Mouse (Mus musculus) forebrain, embryonic 11.5 days (tissue): ENCODE measurements around the gene Rbm14. TPM values are rescaled to one million over a fixed set of nuclear protein-coding genes. Genes with fewer than 3 reads are reported as not detected.
A peak's percentile ranks its signal among the peaks of the same experiment; 100 is the strongest.

Source experiments
- ATAC-seq: fragments of 200-750 bp; cut with Nextera tagmentation; replicated peaks from 2 replicates; pipeline ENCODE4 v1.8.0; 2017; ENCODE audit warnings: moderate TSS enrichment; ENCODE audit not compliant: low FRiP score
- DNase-seq: peaks from one replicate; pipeline ENCODE4 v3.0.0-alpha.2; 2017; ENCODE audit warnings: low spot score
- H3K27ac ChIP-seq: fragments of 300-500 bp; sonication (generic); 2 replicates; pipeline ENCODE4 v1.5.1; 2014; ENCODE audit warnings: low read depth, low read length
- H3K27me3 ChIP-seq: fragments of 300-500 bp; sonication (generic); 2 replicates; pipeline ENCODE4 v1.6.1; 2014; ENCODE audit warnings: mild to moderate bottlenecking, low read length, mixed read lengths; ENCODE audit not compliant: control insufficient read depth, insufficient read depth
- H3K36me3 ChIP-seq: fragments of 300-500 bp; sonication (generic); 2 replicates; pipeline ENCODE4 v1.6.1; 2014; ENCODE audit warnings: mild to moderate bottlenecking, low read length, moderate library complexity, mixed read lengths; ENCODE audit not compliant: control insufficient read depth, insufficient read depth
- H3K4me1 ChIP-seq: fragments of 300-500 bp; sonication (generic); replicated peaks from 2 replicates; pipeline ENCODE4 v1.6.1; 2014; ENCODE audit warnings: low read length, mixed read lengths; ENCODE audit not compliant: control insufficient read depth, insufficient read depth
- H3K4me2 ChIP-seq: fragments of 300-500 bp; sonication (generic); 2 replicates; pipeline ENCODE4 v1.6.1; 2014; ENCODE audit warnings: low read depth, mild to moderate bottlenecking, low read length, moderate library complexity, mixed read lengths; ENCODE audit not compliant: severe bottlenecking
- H3K4me3 ChIP-seq: fragments of 300-500 bp; sonication (generic); 2 replicates; pipeline ENCODE4 v1.5.1; 2014; ENCODE audit warnings: low read depth, low read length
- H3K9ac ChIP-seq: fragments of 300-500 bp; sonication (generic); 2 replicates; pipeline ENCODE4 v1.6.1; 2014; ENCODE audit warnings: low read length
- H3K9me3 ChIP-seq: fragments of 300-500 bp; sonication (generic); 2 replicates; pipeline ENCODE4 v1.6.1; 2016; ENCODE audit warnings: low read length, mixed read lengths; ENCODE audit not compliant: control insufficient read depth
- whole genome bisulfite sequencing: fragments of 180-500 bp; shearing (Covaris S2); extraction: QIAGEN DNeasy Blood & Tissue Kit; methylation state at CpG from one replicate; pipeline ENCODE4 v1.1.7; 2014; 5-methylcytosine and 5-hydroxymethylcytosine counted together
- polyA plus RNA-seq: library from polyadenylated mRNA; unstranded; fragments of >200 nt; fragmentation: Nextera tagmentation; extraction: Ambion mirVana; gene quantifications from 2 replicates; pipeline ENCODE4 v1.2.1, GENCODE M21; 2014

Rbm14 gene
- polyA plus RNA-seq, 1 experiment from 2014 or later: 139 TPM

- DNase-seq (no peak), ATAC-seq (no peak)
- WGBS: 90% methylated on average over 10 of the region's 10 CpGs
- Histone ChIP-seq H3K27me3 (no peaks in the 10 kb centered on the region), H3K9me3 (no peaks in the 10 kb centered on the region), H3K27ac (no peak overlapping the region), H3K4me1 (no peaks in the 10 kb centered on the region; the same call in 1 of the 2 replicates), H3K4me2 (no peak overlapping the region), H3K36me3 (peaks cover 14% of the 10 kb centered on the region; the same call in 1 of the 2 replicates), H3K9ac (no peak overlapping the region), H3K4me3 (no peak overlapping the region)
Observed at GRCm38 (mm10) chr19:4803283-4803682, 8.2 kb downstream of the Rbm14 start.

GRCm38 (mm10) chr19:4802691-4803091 is 8.7 kb downstream of the Rbm14 start:
- no peak overlapping the region for H3K27ac ChIP-seq
- H3K4me3 ChIP-seq: no peak overlapping the region

DNA sequence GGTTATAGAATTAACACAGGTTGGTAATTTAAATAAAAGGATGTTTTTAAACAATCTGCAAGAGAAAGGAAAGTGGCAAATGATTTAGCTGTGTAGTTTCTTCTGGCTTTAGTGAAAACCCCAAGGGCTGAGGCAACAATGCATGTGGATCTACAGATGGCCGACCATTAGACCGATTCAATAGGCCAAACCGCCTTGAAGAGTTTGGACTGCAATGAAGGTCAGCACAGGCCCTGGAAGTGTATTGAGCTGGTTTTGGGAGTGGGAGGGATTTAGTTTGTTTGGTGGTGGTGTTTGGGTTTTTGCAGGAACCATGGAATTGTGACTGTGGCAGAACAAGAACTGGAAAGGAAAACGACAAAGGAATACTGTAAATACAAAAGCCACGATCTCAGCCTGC is 12.4 kb downstream of the Rbm14 start:
- DNase-seq: no peak
- Histone ChIP-seq H3K4me1 (no peaks in the 10 kb centered on the region), H3K9ac (no peak overlapping the region), H3K27ac (no peak overlapping the region), H3K27me3 (no peaks in the 10 kb centered on the region), H3K36me3 (peaks cover 14% of the 10 kb centered on the region; the same call in 1 of the 2 replicates), H3K4me3 (no peak overlapping the region), H3K9me3 (no peaks in the 10 kb centered on the region), H3K4me2 (no peak overlapping the region)
- ATAC-seq: no peak
- WGBS: 96% methylated on average over 5 of the region's 5 CpGs

More at GRCm38 (mm10) chr19:4802691-4803091, 8.7 kb downstream of the Rbm14 start:
- ATAC-seq (no peak), DNase-seq (no peak)
- Histone ChIP-seq H3K4me2 (no peak overlapping the region), H3K4me1 (no peaks in the 10 kb centered on the region), H3K9me3 (no peaks in the 10 kb centered on the region), H3K36me3 (peaks cover 14% of the 10 kb centered on the region; the same call in 1 of the 2 replicates), H3K9ac (no peak overlapping the region), H3K27me3 (no peaks in the 10 kb centered on the region)
- 92% methylated on average over 7 of the region's 7 CpGs for WGBS

GRCm38 (mm10) chr19:4797846-4798245 is 13.6 kb downstream of the Rbm14 start:
- Histone ChIP-seq H3K9me3 (no peaks in the 10 kb centered on the region), H3K27me3 (no peaks in the 10 kb centered on the region), H3K9ac (no peak overlapping the region), H3K4me2 (no peak overlapping the region), H3K4me1 (no peaks in the 10 kb centered on the region), H3K36me3 (peaks cover 12% of the 10 kb centered on the region; the same call in 1 of the 2 replicates), H3K27ac (no peak overlapping the region), H3K4me3 (no peak overlapping the region)
- DNase-seq (no peak), ATAC-seq (no peak)
- 96% methylated on average over 2 of the region's 2 CpGs for WGBS

DNA sequence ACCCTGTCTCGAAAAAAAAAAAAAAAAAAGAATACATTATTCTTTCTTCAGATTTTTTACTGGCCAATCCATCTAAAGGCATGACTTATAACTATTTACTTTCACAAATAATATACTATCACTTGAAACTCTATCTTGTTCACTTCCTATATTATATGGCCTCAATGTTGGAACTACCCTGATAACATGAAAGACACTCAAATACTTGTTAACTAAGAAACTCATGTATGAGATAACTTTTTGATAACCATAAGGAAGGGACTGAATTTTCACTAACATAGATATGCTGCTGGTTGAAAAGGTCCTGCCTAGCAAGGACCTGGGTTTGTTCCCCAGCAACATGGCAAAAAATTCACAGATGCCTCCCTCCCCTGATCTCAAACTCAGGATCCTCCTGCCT is 15.5 kb downstream of the Rbm14 start:
- H3K9me3 ChIP-seq: no peaks in the 10 kb centered on the region
- H3K4me1 ChIP-seq: no peaks in the 10 kb centered on the region; the same call in 1 of the 2 replicates
- no peak for DNase-seq
- no peak overlapping the region for H3K4me3 ChIP-seq
- H3K36me3 ChIP-seq: no peaks in the 10 kb centered on the region; the same call in 1 of the 2 replicates
- no peak overlapping the region for H3K27ac ChIP-seq
- H3K4me2 ChIP-seq: no peak overlapping the region
- H3K27me3 ChIP-seq: no peaks in the 10 kb centered on the region
- 75% methylated on average over 1 of the region's 1 CpGs for WGBS
- no peak for ATAC-seq
- H3K9ac ChIP-seq: no peak overlapping the region

- Histone ChIP-seq H3K4me3 (peak within 1 kb of the TSS; percentile 60), H3K27me3 (no peaks in the 10 kb centered on the region), H3K4me2 (peak within 1 kb of the TSS; percentile 76), H3K9ac (peak within 1 kb of the TSS; percentile 81), H3K27ac (peak within 1 kb of the TSS; percentile 26; the same call in 1 of the 2 replicates), H3K4me1 (no peaks in the 10 kb centered on the region; the same call in 1 of the 2 replicates), H3K36me3 (no peaks in the 10 kb centered on the region; the same call in 1 of the 2 replicates), H3K9me3 (no peaks in the 10 kb centered on the region)
- DNase-seq (peak; percentile 95), ATAC-seq (peak; percentile 98)
- under 1% methylated on average over 31 of the region's 31 CpGs for WGBS
Observed at GRCm38 (mm10) chr19:4793831-4794422, 17.5 kb downstream of the Rbm14 start, which contains the start of gene Rbm4. Gene Rbm4 (minus strand): TSS chr19:4793901.

DNA sequence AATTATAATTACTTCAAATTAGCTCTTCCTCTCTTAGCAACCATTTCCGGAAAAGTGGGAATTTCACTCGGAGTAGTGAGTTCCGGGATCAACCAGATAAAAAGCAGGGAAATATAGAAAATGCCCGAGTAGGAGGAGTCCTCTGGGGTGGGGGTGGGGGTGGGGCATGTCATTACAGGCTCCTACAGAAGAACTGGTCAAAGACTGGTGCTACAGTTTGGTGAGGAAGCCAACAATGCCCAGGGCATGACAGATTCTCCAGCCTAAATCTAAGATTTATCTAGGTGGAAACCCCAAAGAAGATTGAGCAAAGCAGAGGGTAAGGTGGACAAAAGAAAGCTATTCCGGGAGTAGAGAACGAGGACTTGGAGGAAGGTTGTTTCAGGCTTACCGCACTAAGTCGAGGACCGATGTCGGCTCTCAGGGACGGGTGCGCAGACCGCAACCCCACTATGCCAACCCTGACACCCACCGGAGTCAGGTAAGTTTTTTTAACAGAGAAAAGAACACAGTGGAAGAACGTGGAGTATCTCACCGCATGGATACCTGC is 18.1 kb downstream of the Rbm14 start:
- H3K4me3 ChIP-seq: peak overlapping the region; percentile 60
- DNase-seq: no peak
- WGBS: 2% methylated on average over 16 of the region's 16 CpGs
- H3K4me1 ChIP-seq: no peaks in the 10 kb centered on the region; the same call in none of the 2 replicates
- H3K36me3 ChIP-seq: no peaks in the 10 kb centered on the region; the same call in 1 of the 2 replicates
- H3K27ac ChIP-seq: peak overlapping the region; percentile 26; the same call in 1 of the 2 replicates
- H3K27me3 ChIP-seq: no peaks in the 10 kb centered on the region
- peak overlapping the region; percentile 72 for H3K4me2 ChIP-seq
- ATAC-seq: peak; percentile 37; the same call in 1 of the 2 replicates
- no peaks in the 10 kb centered on the region for H3K9me3 ChIP-seq
- H3K9ac ChIP-seq: peak overlapping the region; percentile 81

DNA sequence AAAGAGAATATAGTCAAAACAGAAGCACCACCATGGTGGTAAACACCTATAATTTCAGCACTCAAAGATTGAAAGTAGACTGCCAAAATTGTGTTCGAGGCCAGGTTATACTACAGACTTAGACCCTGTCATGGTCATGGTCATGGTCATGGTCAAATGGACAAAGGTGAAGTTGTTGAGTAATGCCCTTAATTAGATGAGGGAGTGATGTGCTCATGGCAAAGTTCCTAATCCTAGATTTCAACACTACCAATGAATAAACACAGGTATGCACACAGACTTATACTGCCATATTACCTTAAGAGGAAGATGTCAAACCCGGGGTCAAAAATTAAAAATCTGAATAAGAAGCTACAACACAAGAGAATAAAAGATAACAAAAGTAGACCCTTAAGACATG is 25.1 kb downstream of the Rbm14 start:
- DNase-seq (no peak), ATAC-seq (no peak)
- 94% methylated on average over 2 of the region's 2 CpGs for WGBS
- Histone ChIP-seq H3K4me1 (no peaks in the 10 kb centered on the region; the same call in none of the 2 replicates), H3K9ac (no peak overlapping the region), H3K9me3 (no peaks in the 10 kb centered on the region), H3K4me3 (no peak overlapping the region), H3K4me2 (no peak overlapping the region), H3K27ac (no peak overlapping the region), H3K36me3 (peaks cover 20% of the 10 kb centered on the region; the same call in 1 of the 2 replicates), H3K27me3 (no peaks in the 10 kb centered on the region)
